Mouse (Mus musculus): Measurements from ENCODE around the gene Dkk3.
A peak's percentile ranks its signal among the peaks of the same experiment; 100 is the strongest.

Gene Dkk3

DNA sequence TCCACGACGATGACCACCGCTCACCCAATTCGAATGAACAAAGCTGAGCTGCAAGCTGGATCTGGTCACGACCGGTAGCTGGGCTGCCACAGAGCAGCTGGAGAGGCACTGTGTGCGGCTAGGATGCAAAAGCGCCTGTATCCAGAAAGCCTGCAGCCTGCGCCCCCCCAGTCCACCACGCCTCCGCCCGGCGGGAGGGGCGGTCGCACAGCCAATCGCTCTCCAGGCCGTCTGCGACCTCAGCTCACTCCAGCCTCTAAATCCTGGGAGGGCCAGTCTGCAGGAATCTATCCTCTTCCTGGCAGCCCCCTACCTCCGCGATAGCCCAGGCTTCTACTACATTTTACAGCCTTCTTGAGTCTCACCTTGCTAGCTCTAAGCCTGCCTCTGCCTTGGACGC is at the start of gene Dkk3:
Gene Dkk3, minus strand, starts transcription at position 116 of the 400 bp plus-strand sequence.
- no peak for DNase-seq (ENCODE audit: low read depth, low spot score)

DNA sequence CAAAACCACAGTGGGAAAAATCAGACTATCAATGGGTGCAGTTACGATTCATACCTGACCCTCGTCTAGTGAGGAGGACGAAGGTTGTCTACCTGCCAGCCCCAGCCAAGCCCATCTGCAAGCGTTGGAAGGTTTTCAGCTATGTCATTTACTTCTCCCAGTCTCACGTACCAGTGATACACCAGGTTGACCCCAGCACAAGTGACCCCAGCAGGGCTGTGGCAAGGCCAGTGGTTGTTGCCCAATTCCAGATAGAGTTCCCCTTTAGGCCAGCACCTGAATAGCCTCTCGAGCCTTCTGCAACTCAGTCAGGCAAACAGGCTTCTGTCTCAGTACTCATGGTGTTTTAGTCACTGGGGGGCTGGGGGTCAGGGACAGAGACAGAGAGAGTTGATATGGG is 48.9 kb upstream of the Dkk3 start:
- no peak for DNase-seq (ENCODE audit: low read depth, low spot score)

- no peak for DNase-seq (ENCODE audit: low read depth, low spot score)
These were observed 46.7 kb upstream of the Dkk3 start for GRCm38 (mm10) chr7:112205513-112205912.

- DNase-seq (ENCODE audit: low read depth, low spot score), result peak; percentile 91
These were observed 45.6 kb upstream of the Dkk3 start for GRCm38 (mm10) chr7:112204380-112204963.

DNA sequence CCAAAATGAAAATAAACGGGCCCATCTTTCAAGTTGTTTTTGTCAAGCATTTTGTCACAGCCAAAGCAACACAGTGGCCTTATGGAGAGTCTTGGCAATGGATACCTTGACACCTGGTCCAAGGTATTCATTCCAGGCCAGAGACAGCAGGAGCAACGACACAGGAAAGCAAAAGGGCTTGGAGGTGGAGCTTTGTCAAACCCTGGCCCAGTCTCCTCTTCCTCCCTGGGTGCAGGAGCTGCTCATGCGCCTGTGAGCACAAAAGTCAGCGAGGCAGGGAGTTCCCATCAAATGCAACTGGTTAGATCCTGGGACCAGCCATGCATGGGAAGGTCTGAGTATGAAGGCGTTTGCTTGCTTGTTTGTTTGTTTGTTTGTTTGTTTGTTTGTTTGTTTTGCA is 45.1 kb upstream of the Dkk3 start:
- no peak for DNase-seq (ENCODE audit: low read depth, low spot score)

DNA sequence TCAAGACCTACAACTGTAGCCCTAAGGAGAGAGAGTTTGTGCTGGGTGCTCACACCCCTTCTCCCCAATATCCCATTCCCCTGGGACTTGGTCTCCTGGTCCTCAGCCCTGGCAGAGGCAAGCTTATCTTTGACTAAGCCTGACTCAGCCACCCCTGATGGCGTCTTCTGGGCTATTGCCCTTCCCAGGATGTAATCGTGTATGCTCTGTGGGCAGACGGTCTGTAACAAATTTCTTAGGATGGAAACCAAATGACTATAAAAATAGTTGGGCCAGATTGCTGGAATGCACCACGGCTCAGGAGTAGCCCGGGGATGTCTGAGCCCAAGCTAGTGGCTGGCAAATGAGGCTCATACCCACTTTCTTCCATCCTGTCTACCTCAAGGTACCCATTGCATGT is 44.0 kb upstream of the Dkk3 start:
- DNase-seq (ENCODE audit: low read depth, low spot score), result no peak

- DNase-seq (ENCODE audit: low read depth, low spot score), result no peak
These were observed 43.3 kb upstream of the Dkk3 start for GRCm38 (mm10) chr7:112202194-112202593.

DNA sequence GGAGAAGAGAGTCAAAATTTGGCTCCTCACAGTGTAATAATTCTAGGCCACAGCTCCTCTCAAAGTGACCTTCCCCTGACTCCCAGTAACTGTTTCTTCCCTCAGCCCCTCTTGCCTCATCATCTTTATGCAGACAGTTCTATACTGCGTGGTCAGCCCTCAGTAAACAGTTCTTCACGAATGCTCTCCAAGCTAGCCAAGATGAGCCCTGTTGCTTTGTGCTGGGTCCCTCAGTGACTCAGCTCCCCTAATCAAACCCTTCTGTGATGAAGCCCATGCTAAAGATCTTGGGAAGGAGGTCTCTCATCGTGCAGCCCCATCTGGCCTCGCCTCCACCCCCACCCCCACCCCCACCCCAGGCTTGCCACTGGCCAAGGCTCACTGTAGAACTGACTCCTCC is 41.9 kb upstream of the Dkk3 start:
- DNase-seq (ENCODE audit: low read depth, low spot score), result no peak

- DNase-seq (ENCODE audit: low read depth, low spot score), result no peak
These were observed 40.5 kb upstream of the Dkk3 start for GRCm38 (mm10) chr7:112199343-112199742.

DNA sequence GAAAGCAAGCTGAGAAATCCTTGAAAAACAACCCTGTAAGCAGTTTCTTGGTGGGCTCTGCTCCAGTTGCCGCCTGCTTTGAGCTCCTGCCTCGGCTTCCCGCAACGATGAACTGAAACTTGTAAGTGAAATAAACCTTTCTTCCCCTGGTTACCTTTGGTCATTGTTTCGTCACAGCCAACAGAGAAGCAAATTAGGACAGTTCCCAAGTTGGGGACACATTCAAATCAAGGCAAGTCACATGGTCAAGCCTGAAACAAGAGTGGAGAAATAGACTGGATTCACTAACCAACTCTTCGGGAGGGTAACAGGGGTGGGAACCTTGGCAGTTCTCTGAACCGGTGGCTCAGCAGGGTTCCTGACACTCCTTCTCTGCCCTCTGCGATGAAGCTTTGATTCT is 38.6 kb upstream of the Dkk3 start:
- DNase-seq (ENCODE audit: low read depth, low spot score), result no peak

DNA sequence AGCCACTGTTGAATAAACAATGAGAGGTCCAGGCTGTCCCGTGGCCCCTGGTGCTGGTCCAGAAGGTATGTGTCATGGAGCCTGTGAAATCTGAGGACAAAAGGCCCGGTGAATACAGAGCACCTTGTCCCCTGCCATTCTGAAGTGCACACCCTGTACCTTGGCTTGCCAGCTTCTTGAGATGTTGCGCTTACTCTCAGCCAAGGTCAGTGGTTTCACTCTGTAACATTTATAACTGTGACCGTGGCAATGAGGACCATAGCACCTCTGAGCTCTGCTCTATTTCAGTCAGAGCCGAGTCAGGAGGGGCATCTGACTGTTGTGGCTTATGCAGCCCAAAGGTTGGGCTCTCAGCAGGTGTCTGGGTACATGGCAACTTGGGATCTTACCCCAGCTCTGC is 35.4 kb upstream of the Dkk3 start:
- DNase-seq (ENCODE audit: low read depth, low spot score), result no peak

GRCm38 (mm10) chr7:112192778-112193177 is 33.9 kb upstream of the Dkk3 start:
- DNase-seq (ENCODE audit: low read depth, low spot score), result no peak

DNA sequence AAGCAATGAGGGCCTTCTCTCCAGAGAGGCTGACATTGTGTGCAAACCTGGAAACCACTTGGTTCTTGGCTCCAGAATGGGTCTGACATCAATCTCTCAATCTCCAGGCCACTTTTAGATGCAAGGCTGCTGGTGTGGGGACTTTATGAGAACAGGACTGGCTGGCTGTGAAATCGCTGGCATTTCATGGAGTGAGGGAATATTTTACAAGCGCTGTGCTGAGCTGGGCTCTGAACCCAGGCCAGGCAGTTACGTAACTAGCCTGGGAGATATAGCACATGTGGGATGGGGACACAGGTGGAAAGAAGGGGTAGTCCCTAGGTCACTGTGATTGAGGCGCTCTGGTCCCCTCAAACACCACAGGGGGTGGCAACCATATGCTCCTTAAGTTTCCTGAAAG is 33.4 kb upstream of the Dkk3 start:
- peak; percentile 74 for DNase-seq (ENCODE audit: low read depth, low spot score)

DNA sequence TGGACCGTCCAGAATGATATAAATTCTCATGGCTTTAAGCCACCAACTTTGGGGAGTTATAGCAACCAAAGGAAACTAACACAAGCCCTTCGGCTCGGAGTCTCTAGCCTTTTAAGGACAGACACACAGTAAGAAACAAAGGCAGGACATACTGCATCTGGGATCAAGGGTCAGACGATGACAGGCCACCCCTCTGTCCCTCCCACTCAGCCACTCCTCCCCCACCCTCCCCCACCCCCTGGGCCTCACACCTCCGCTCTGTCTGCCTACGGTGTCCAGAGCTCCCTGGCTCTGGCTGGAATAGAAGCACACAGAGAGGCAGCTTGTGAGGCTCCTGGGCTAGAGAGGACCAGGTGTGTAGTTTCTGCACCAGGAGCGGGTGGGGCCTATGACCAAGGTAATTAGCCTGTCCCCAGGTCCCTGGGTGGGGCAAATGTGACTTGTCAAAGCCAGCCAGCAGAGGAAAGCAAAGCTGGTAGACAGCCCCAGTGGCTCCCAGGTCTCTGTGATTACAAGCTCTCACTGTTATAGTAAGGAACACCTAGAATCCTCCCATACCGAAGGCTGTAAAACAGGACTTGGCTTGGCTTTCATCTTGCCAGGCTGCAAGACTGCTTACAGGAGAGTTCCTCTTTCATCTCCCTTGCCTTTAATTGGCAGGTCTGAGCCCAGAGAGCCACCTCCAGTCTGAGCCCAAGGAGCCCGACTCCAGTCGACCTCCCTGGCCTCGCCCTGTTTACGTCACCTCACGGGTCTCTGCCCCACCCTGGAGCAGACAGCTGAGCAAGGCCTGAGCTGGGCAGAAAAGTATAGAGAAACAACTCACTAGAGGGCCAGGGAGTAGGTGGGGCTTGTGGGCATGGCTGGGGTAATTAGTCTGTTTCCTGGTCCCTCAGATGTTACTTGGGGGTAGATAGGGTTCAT is 28.9 kb upstream of the Dkk3 start:
- DNase-seq (ENCODE audit: low read depth, low spot score), result no peak

- DNase-seq (ENCODE audit: low read depth, low spot score), result no peak
These were observed 28.0 kb upstream of the Dkk3 start for GRCm38 (mm10) chr7:112186871-112187270.

DNA sequence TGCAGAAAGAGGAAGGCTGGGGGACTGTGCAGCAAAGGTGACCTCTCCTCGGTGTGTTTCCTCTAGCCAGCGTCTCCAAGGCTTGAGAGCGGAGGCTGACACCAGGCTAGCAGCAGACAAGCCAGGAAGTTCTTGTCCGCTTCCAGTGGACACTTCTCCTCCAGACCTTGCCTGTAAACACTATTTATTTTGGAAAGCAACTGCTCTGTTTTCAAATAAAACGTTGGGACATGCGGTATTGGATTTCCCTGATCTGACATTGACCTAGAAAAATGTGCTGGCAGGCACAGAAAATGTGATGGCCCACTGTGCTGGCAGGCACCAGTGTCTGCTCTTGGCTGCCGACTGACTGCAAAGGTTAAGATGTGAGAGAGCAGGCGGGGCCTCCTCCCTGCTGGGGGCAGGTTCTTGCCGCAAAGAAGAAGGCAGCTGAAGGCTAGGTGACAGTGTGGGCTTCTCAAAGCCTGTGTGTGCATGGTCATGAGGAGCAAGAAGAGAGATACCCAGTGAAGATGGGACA is 26.4 kb upstream of the Dkk3 start:
- DNase-seq (ENCODE audit: low read depth, low spot score), result no peak

DNA sequence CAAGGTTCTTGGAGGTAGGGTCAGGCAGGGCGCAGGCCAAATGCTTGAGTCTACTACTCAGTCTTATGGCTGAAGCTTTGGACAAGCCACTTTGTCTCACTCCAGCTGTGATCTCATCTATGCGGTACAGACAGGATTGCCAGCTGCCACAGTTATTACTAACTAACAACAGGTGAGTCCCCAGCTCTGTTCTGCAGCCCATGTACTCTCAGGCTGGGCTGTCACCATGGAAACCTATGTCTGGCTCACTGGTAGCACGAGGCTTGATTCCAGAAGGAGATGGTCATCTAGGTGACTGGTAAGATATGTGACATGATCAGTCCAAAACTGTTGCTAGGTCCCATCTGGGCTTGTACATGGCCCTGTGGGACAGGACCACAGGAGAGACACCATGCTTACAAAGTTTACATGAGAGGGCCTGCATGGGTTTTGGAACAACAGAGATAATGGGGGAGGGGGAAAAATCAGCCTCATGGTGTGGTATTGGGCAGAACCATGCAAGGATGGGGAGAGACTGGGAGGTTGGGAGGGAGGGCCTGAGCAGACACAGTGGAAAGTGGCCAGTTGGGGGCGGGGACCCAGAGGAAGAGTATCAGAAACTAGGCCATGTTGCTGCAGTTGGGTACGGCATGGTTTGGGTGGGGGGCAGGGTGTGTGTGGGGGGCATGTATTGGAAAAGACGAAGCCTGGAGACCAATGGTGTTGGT is 25.8 kb upstream of the Dkk3 start:
- DNase-seq (ENCODE audit: low read depth, low spot score), result no peak

GRCm38 (mm10) chr7:112183258-112183841 is 24.5 kb upstream of the Dkk3 start:
- peak; percentile 83 for DNase-seq (ENCODE audit: low read depth, low spot score)

DNA sequence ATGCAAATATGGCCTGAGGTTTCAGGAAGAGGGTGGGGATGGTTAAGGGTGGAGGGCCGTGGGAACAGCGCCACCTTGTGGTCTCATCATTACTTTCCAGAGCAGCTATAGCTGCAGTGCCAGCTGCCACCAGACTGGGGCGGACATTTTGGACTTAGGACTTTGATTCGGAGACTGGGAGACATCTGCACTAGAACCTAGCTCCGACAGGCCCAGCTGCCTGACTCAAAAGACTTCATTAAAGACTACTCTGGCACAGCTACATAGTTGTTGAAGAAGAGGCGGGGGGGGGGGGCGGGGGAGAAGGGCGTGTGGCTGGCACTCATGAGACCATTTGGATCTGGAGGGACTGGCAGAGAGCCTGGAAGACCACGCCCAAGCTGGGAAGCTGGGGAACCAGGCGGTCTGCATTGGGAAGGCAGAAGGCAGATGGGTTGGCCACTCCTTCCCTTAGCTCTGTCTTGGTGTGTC is 21.4 kb upstream of the Dkk3 start:
- peak; percentile 84 for DNase-seq (ENCODE audit: low read depth, low spot score)

GRCm38 (mm10) chr7:112176627-112177026 is 17.8 kb upstream of the Dkk3 start:
- peak; percentile 55 for DNase-seq (ENCODE audit: low read depth, low spot score)

DNA sequence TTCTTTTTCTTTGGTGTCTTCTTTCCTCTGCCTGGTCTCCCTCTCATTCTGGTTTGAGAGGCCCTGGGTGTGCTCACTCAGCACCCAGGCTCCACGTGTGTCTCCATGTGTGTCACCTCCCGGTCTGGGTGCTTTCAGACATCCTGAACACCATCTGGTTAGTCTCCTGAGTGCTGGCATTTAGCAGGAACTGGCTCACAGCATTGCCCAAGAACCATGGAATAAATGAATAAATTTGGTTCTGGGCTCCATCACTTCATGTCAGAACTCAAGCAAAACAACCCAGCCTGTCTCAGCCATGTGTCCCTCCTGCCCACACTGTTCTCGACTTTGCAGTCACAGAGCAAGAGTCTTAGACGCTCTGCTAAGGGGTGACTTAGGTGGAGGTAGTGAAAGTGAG is 13.8 kb upstream of the Dkk3 start:
- DNase-seq (ENCODE audit: low read depth, low spot score), result peak; percentile 92
